Mouse (Mus musculus) regulatory T cell (primary cell): ENCODE data around the gene Cyp4a30b.
"Not testable (repeated sequence)": the region's sequence is repeated elsewhere in the genome, so short reads cannot be mapped to it uniquely, and the experiment has no call there.

Experiments
- in situ Hi-C: fragments of 300-600 bp; cut with MboI, MseI; formaldehyde crosslinking; loops from one replicate; pipeline ENCODE4 v1.15.1; 2025; ENCODE audit warnings: high pct_unique_total_duplicates

The Cyp4a30b gene

GRCm38 (mm10) chr4:115452304-115452703, at the start of gene Cyp4a30b:
Gene Cyp4a30b, plus strand, starts transcription at chr4:115452604.
- in situ Hi-C loops: no loop called here

GRCm38 (mm10) chr4:115411324-115411723, 41.1 kb upstream of the Cyp4a30b start, which contains the start of gene Cyp4a12b:
Gene Cyp4a12b, plus strand, starts transcription at chr4:115411624.
- in situ Hi-C loops: loop anchor here (5.0 kb wide), 1 partner anchor 114 kb away; the partner anchor contains the start of gene Cyp4a12a

- in situ Hi-C loops: no loop called here
These were observed 1.7 kb upstream of the Cyp4a30b start for GRCm38 (mm10) chr4:115450577-115451137.

- in situ Hi-C loops: loop anchor here (5.0 kb wide), 1 partner anchor 111 kb away; no protein-coding TSS in a partner anchor
These were observed 21.2 kb downstream of the Cyp4a30b start for GRCm38 (mm10) chr4:115473585-115473984.

- in situ Hi-C loops: not testable (repeated sequence)
These were observed 23.6 kb downstream of the Cyp4a30b start for GRCm38 (mm10) chr4:115476051-115476450.

- in situ Hi-C loops: no loop called here
These were observed 28.7 kb downstream of the Cyp4a30b start for GRCm38 (mm10) chr4:115481006-115481652.

- in situ Hi-C loops: no loop called here
These were observed 43.6 kb downstream of the Cyp4a30b start, which contains the start of gene Cyp4a14 for GRCm38 (mm10) chr4:115496001-115496400. Gene Cyp4a14, minus strand, starts transcription at chr4:115496142.

GRCm38 (mm10) chr4:115497466-115497865, 45.1 kb downstream of the Cyp4a30b start:
- in situ Hi-C loops: no loop called here

GRCm38 (mm10) chr4:115513964-115514363, 61.6 kb downstream of the Cyp4a30b start:
- in situ Hi-C loops: not testable (repeated sequence)

- in situ Hi-C loops: loop anchor here (5.0 kb wide), 1 partner anchor 84 kb away; the partner anchor contains the start of gene Cyp4a32
These were observed 65.6 kb downstream of the Cyp4a30b start, which contains the start of gene Cyp4a10 for GRCm38 (mm10) chr4:115518000-115518399. Gene Cyp4a10, plus strand, starts transcription at chr4:115518264.

GRCm38 (mm10) chr4:115519444-115519843, 67.0 kb downstream of the Cyp4a30b start:
- in situ Hi-C loops: loop anchor here (5.0 kb wide), 1 partner anchor 83 kb away; the partner anchor contains the start of gene Cyp4a32
